Mouse (Mus musculus): ENCODE results near the gene Msh3.
"Not testable (repeated sequence)": the region's sequence is repeated elsewhere in the genome, so short reads cannot be mapped to it uniquely, and the experiment has no call there.

Gene Msh3

GRCm38 (mm10) chr13:92246966-92247365 lies 107.8 kb downstream of the Msh3 start:
- no peak for DNase-seq

GRCm38 (mm10) chr13:92244731-92245130 lies 110.1 kb downstream of the Msh3 start:
- no peak for DNase-seq

GRCm38 (mm10) chr13:92241426-92241825 lies 113.4 kb downstream of the Msh3 start:
- no peak for DNase-seq

GRCm38 (mm10) chr13:92237887-92238286 lies 116.9 kb downstream of the Msh3 start:
- no peak for DNase-seq

GRCm38 (mm10) chr13:92237016-92237415 lies 117.8 kb downstream of the Msh3 start:
- no peak for DNase-seq

GRCm38 (mm10) chr13:92232076-92232938 lies 122.5 kb downstream of the Msh3 start:
- no peak for DNase-seq

GRCm38 (mm10) chr13:92228037-92228436 lies 126.8 kb downstream of the Msh3 start:
- no peak for DNase-seq

GRCm38 (mm10) chr13:92223567-92223966 lies 131.2 kb downstream of the Msh3 start:
- DNase-seq: no peak

GRCm38 (mm10) chr13:92222763-92223162 lies 132.0 kb downstream of the Msh3 start:
- DNase-seq: no peak

GRCm38 (mm10) chr13:92219774-92220173 lies 135.0 kb downstream of the Msh3 start:
- DNase-seq: no peak

GRCm38 (mm10) chr13:92217216-92217615 lies 137.6 kb downstream of the Msh3 start:
- DNase-seq: peak; percentile 14

- DNase-seq: no peak
These were observed 157.9 kb downstream of the Msh3 start for GRCm38 (mm10) chr13:92196860-92197259.

- not testable (repeated sequence) for DNase-seq
These were observed 161.0 kb downstream of the Msh3 start for GRCm38 (mm10) chr13:92193806-92194205.

GRCm38 (mm10) chr13:92172686-92173085 lies 182.1 kb downstream of the Msh3 start:
- DNase-seq: not testable (repeated sequence)
